Mouse (Mus musculus): ENCODE results near the gene Fam53b.

DNA sequence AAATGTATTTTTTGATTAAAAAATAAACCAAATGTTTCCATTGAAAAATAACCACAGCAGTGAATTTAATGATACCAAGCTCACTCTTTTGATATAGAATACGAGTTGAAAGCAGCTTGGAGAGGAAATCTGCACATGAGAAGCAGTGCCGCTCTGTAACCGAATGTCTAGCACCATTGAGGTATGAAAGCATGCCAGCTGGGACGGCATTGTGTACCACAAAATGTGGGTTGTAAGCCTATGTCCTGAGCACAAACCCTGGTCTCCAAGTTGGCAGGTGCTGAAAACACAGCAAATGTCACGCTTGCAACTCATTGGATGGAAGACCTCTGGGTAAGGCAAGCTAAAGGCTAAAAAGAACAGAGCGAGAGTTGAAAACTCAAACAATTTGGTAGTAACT is 3.4 kb upstream of the Fam53b start:
- TF ChIP-seq CTCF (IDR thresholded peaks at IDR 0.05; ENCODE audit: borderline replicate concordance, extremely low read depth, insufficient read depth, insufficient read length) = no peak
- no peak for TF ChIP-seq POLR2A (IDR thresholded peaks at IDR 0.05; ENCODE audit: borderline replicate concordance, extremely low read depth, insufficient read depth, insufficient read length, poor library complexity, severe bottlenecking)

Measured in brain, embryonic 14.5 days (tissue).